Mouse (Mus musculus) heart, postnatal 0 days (tissue): ENCODE results near the gene Ctnnd1.

Experiments
- CTCF ChIP-seq: IDR thresholded peaks from 2 replicates; pipeline ENCODE4 v1.5.1; 2016; ENCODE audit warnings: antibody characterized with exemption, control low read depth, low read depth
- EP300 ChIP-seq: IDR thresholded peaks from 2 replicates; pipeline ENCODE4 v1.6.1; 2016; ENCODE audit warnings: antibody characterized with exemption, low read depth

DNA sequence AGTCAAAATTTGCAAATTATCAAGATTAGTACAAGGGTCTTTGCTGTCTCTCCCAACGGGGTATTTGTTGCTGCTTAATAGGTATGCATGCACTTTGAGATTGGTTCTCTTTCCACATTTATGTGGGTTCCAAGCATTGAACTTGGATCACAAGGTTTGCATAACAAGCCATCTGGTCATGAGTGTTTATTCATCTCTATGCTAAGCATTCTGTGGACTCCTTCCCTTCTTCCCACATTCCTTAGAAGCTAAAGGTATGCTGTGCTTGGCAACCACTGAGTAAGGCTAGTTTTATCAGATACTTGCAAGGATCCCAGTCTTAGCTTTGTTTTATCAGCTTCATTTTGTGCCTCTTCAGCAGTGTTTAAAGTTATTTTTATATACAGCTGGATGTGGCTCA lies 53.4 kb downstream of the Ctnnd1 start:
- TF ChIP-seq CTCF (no peak), EP300 (no peak)
